ENCODE assay signal across 8 mouse cellular contexts in the genomic region with DNA sequence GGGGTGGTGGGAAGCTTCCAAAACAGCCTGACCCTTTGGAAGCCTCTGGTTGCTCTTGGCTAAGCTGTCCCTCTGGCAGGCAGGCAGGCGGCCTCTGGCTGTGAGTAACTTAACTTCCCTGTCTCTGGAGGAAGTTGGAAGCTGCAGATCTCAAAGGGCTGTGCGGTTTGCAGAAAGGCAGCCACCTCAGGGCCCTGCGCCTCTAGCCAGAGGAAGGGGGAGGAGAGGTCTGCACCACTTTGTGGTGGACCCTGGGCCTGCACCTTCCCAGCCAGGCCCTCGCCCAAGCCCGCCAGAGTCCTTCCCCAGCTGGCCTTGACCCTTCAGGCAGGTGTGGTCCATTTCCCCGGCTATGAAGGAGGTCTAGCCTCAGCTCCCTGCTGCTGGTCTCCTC. TPM values are rescaled to one million over a fixed set of nuclear protein-coding genes. Genes with fewer than 3 reads are reported as not detected.
DNase-seq lines count a peak whose midpoint lies in the region; ATAC-seq and TF ChIP-seq lines count a peak whose summit lies in the region.

No protein-coding gene starts in this region.

- H3K9ac ChIP-seq in embryonic facial prominence, embryonic 15.5 days: peak overlapping the region; percentile 21
- peak overlapping the region; percentile 72 for H3K9ac ChIP-seq in hindbrain, postnatal 0 days (replicated peaks; ENCODE audit: low read length)
- H3K9ac ChIP-seq in stomach, embryonic 14.5 days (replicated peaks; ENCODE audit: low read depth, low read length): 0 out of 2 replicates have a peak overlapping the region, but pooled peaks have one; percentile 25

- no peak overlapping the region; the same call in 1 of the 2 replicates for H3K4me3 ChIP-seq in left cerebral cortex, adult 2 months
- H3K4me3 ChIP-seq in embryonic facial prominence, embryonic 15.5 days (replicated peaks): peak overlapping the region; percentile 60
- H3K4me3 ChIP-seq in hindbrain, postnatal 0 days (ENCODE audit: low read length): peak overlapping the region; percentile 62; the same call in 1 of the 2 replicates
- no peak overlapping the region for H3K4me3 ChIP-seq in stomach, embryonic 14.5 days (ENCODE audit: low read depth, low read length)

- intact Hi-C loops in left cerebral cortex, adult 2 months (cut with DNase I): loop anchor here (5.0 kb wide), 3 partner anchors 122 to 237 kb away; no protein-coding TSS in a partner anchor
- intact Hi-C loops in left cerebral cortex, postnatal 14 days (cut with DNase I): loop anchor here (5.0 kb wide), 2 partner anchors 222 to 252 kb away; no protein-coding TSS in a partner anchor

- H3K9me3 ChIP-seq in embryonic facial prominence, embryonic 15.5 days (replicated peaks): no peaks in the 10 kb centered on the region
- H3K9me3 ChIP-seq in hindbrain, postnatal 0 days (ENCODE audit: low read length): no peaks in the 10 kb centered on the region
- no peaks in the 10 kb centered on the region for H3K9me3 ChIP-seq in stomach, embryonic 14.5 days (ENCODE audit: control insufficient read depth, low read depth, low read length)

- 39% methylated on average over 6 of the region's 6 CpGs for WGBS in embryonic facial prominence, embryonic 15.5 days
- 29% methylated on average over 5 of the region's 6 CpGs for WGBS in hindbrain, postnatal 0 days
- WGBS in stomach, embryonic 14.5 days: 54% methylated on average over 6 of the region's 6 CpGs

- peak overlapping the region; percentile 93 for H3K27ac ChIP-seq in left cerebral cortex, adult 2 months
- H3K27ac ChIP-seq in embryonic facial prominence, embryonic 15.5 days (replicated peaks): peak overlapping the region; percentile 92
- peak overlapping the region; percentile 92 for H3K27ac ChIP-seq in hindbrain, postnatal 0 days
- peak overlapping the region; percentile 90 for H3K27ac ChIP-seq in stomach, embryonic 14.5 days (ENCODE audit: low read length)

- no peak for TF ChIP-seq CTCF in left cerebral cortex, adult 2 months (IDR thresholded peaks at IDR 0.05)
- no peak for TF ChIP-seq CTCF in hindbrain, postnatal 0 days (IDR thresholded peaks at IDR 0.05; ENCODE audit: low read depth)

- no peak for ATAC-seq in embryonic facial prominence, embryonic 15.5 days (ENCODE audit: insufficient number of reproducible peaks, low FRiP score, low TSS enrichment, low read depth)
- ATAC-seq in hindbrain, postnatal 0 days: no peak
- no peak for ATAC-seq in stomach, embryonic 14.5 days (ENCODE audit: insufficient number of reproducible peaks, insufficient read depth, low FRiP score, low read depth)

- H3K27me3 ChIP-seq in embryonic facial prominence, embryonic 15.5 days: no peaks in the 10 kb centered on the region
- no peaks in the 10 kb centered on the region for H3K27me3 ChIP-seq in hindbrain, postnatal 0 days (ENCODE audit: insufficient read depth, low read length)
- H3K27me3 ChIP-seq in stomach, embryonic 14.5 days (ENCODE audit: control insufficient read depth, insufficient read depth, low read length): no peaks in the 10 kb centered on the region

- peak overlapping the region; percentile 98 for H3K4me2 ChIP-seq in embryonic facial prominence, embryonic 15.5 days (replicated peaks)
- H3K4me2 ChIP-seq in hindbrain, postnatal 0 days (ENCODE audit: low read depth, low read length): peak overlapping the region; percentile 99
- peak overlapping the region; percentile 99 for H3K4me2 ChIP-seq in stomach, embryonic 14.5 days (replicated peaks; ENCODE audit: low read depth, low read length)

- DNase-seq in left cerebral cortex, adult 2 months (ENCODE audit: extremely low spot score in 1 of 2, low spot score in 2 of 2): no peak
- no peak for DNase-seq in left cerebral cortex, postnatal 14 days (ENCODE audit: low spot score in 2 of 2)
- peak; percentile 52 for DNase-seq in hindbrain, postnatal 0 days (ENCODE audit: low spot score)
- DNase-seq in lung, postnatal 4 days: peak; percentile 61 to 66
- no peak for DNase-seq in left cerebral cortex, adult 11 months (ENCODE audit: low spot score)
- no peak for DNase-seq in layer of hippocampus, postnatal 14 days (ENCODE audit: low spot score in 2 of 2)

- H3K36me3 ChIP-seq in embryonic facial prominence, embryonic 15.5 days: no peaks in the 10 kb centered on the region
- no peaks in the 10 kb centered on the region for H3K36me3 ChIP-seq in hindbrain, postnatal 0 days (ENCODE audit: insufficient read depth, low read length)
- H3K36me3 ChIP-seq in stomach, embryonic 14.5 days (ENCODE audit: control insufficient read depth, insufficient read depth, low read length): no peaks in the 10 kb centered on the region

- peaks cover 84% of the 10 kb centered on the region for H3K4me1 ChIP-seq in embryonic facial prominence, embryonic 15.5 days
- H3K4me1 ChIP-seq in hindbrain, postnatal 0 days (ENCODE audit: insufficient read depth, low read length): peaks cover 40% of the 10 kb centered on the region
- peaks cover 54% of the 10 kb centered on the region for H3K4me1 ChIP-seq in stomach, embryonic 14.5 days (ENCODE audit: control insufficient read depth, insufficient read depth, low read length)

RNA-seq across cellular contexts. Expression of gene Gins2, which starts 49.7 kb away (rescaled TPM):
- total RNA-seq in left cerebral cortex, adult 2 months (2021): 1 to 10 TPM; 1.0 to 2.9 TPM
- total RNA-seq in left cerebral cortex, postnatal 14 days (2021): 1 to 10 TPM; 1.2 to 1.4 TPM
- polyA plus RNA-seq in embryonic facial prominence, embryonic 15.5 days (2015; fragmentation: Nextera tagmentation; extraction: Ambion mirVana): 81.7 and 85.6 TPM in 2 replicates
- total RNA-seq in hindbrain, postnatal 0 days (2014; rRNA removed): 2.8 and 12.3 TPM in 2 replicates
- 17.2 and 20.6 TPM in 2 replicates for polyA plus RNA-seq in hindbrain, postnatal 0 days (2015; fragmentation: Nextera tagmentation; extraction: Ambion mirVana)
- polyA plus RNA-seq in stomach, embryonic 14.5 days (2014; fragmentation: Nextera tagmentation; extraction: Ambion mirVana): 112 and 118 TPM in 2 replicates
- 1 to 10 TPM; 2.0 to 3.4 TPM for total RNA-seq in layer of hippocampus, postnatal 14 days (2021)

Comparison
In these comparisons a context has a peak if more than half of its experiments do, and no peak if none do; other contexts are left out.
1. DNase-seq: peak in hindbrain, postnatal 0 days (single experiment) and lung, postnatal 4 days (2 of 2); none in left cerebral cortex, adult 2 months (0 of 2), left cerebral cortex, postnatal 14 days (0 of 2), left cerebral cortex, adult 11 months (single experiment) and layer of hippocampus, postnatal 14 days (0 of 2).
2. H3K4me3 ChIP-seq: peak in embryonic facial prominence, embryonic 15.5 days (single experiment) and hindbrain, postnatal 0 days (single experiment); none in left cerebral cortex, adult 2 months (single experiment) and stomach, embryonic 14.5 days (single experiment).
3. H3K9ac ChIP-seq: peak in every context shown above with its lines; median percentile 72 in hindbrain, postnatal 0 days; 25 in stomach, embryonic 14.5 days; 21 in embryonic facial prominence, embryonic 15.5 days.
4. Peak in every context shown above with its lines, with median percentiles within 50 percentile points of each other: H3K27ac ChIP-seq and H3K4me2 ChIP-seq.